Mouse (Mus musculus) Muller cell, postnatal 12 days (primary cell): ENCODE data around the gene H2-DMb1.

Experiments
- DNase-seq: peaks from one replicate; pipeline ENCODE4 v3.0.0-alpha.2; 2015; ENCODE audit errors: inconsistent ontology term

H2-DMb1 gene

DNA sequence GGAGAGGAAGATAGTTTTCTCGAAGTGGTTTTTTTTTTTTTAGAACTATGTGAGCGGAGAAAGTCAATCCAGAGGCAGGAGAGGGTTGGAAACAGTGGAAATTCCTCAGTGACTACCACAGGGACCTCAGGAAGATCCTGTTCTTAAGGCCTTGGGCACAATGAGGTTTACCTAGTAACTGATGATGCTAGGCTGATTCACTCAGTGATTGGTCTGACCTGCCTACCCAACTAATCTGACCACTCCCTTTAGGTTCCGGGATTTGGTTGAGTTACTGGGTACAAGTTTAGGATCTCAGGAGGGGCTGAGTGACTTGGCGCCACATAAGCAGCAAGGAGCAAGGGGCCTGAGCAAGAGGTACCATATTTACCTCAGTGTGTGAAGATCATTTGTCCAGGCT is at the start of gene H2-DMb1:
TSS of gene H2-DMb1 (plus strand) at position 150 of the 400 bp plus-strand sequence.
- DNase-seq, result peak; percentile 67

- DNase-seq, result no peak
These were observed 48.1 kb upstream of the H2-DMb1 start for GRCm38 (mm10) chr17:34104804-34105203.

- DNase-seq, result no peak
These were observed 46.3 kb upstream of the H2-DMb1 start for GRCm38 (mm10) chr17:34106555-34106954.

- DNase-seq, result no peak
These were observed 45.6 kb upstream of the H2-DMb1 start for GRCm38 (mm10) chr17:34107109-34107867.

GRCm38 (mm10) chr17:34108460-34108859 is 44.4 kb upstream of the H2-DMb1 start:
- no peak for DNase-seq

GRCm38 (mm10) chr17:34109038-34109805 is 43.6 kb upstream of the H2-DMb1 start:
- peak; percentile 17 for DNase-seq

GRCm38 (mm10) chr17:34109806-34110195 is 43.1 kb upstream of the H2-DMb1 start:
- peak; percentile 17 for DNase-seq

DNA sequence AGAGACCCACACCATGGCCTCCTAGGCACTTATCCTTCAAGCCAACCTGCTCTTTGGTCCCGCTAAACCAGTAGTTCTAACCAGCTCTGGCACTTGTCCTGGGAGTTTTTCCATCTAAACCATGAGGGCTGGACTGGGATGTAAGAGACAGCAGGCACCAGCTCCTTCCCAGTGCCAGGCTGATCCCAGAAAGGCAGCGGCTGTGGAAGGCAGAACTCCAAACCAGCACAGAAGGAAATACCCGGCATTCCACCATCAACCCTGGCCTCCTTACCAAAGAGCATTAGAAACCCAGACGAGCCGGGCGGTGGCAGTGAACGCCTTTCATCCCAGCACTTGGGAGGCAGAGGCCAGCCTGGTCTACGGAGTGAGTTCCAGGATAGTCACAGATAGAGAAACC is 42.6 kb upstream of the H2-DMb1 start:
- no peak for DNase-seq

DNA sequence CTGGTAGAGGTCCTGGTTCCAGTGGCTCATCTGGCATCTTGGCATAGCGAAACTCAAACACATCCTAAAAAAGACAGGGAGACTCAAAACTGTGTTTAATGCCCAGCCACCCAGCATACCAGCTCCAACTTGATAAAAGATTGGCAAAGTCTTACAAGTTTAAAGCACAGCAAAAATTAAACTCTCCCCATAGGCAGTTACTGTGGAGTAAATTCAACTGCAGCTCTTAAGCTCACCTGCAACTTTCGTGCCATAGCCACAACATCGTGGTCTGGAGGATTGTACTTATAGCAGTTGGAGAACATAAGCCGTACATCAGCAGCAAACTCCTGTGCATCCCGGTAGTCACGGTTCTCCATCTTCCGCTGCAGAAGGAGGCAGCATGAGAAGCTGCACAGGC is 38.8 kb upstream of the H2-DMb1 start:
- no peak for DNase-seq

- DNase-seq, result peak; percentile 14
These were observed 36.0 kb upstream of the H2-DMb1 start for GRCm38 (mm10) chr17:34116736-34117370.

DNA sequence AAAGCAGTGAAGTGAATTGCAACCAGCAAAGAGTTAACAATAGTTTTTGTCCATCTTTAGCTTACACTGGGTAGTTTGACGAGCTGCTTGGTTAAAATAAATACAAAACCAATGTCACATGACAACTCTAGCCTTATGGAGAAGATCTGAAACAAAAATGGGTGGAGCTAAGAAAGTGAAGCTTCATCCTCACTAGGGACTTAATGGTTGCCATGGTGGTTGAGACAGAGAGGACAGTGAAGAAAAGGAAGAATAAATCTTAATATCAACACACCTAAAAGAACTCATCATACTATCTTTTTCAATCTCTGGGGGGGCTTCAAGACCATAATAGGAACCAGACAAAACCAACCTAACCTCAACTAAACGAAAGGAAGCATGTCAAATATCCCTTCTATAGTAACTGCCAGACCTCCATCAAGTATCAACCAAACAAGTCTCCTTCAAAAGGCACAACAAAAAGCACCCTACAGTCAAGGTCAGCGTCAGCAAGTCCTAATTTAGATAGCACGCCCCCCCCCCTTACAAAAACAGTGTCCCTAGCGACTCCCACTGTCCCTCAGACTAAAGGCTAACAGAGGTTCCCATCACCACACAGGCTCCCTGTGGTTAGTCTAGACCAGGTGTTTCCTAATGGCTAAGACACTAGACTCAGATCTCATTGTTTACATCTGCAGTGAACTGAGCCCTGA is 35.3 kb upstream of the H2-DMb1 start:
- DNase-seq, result peak; percentile 63

DNA sequence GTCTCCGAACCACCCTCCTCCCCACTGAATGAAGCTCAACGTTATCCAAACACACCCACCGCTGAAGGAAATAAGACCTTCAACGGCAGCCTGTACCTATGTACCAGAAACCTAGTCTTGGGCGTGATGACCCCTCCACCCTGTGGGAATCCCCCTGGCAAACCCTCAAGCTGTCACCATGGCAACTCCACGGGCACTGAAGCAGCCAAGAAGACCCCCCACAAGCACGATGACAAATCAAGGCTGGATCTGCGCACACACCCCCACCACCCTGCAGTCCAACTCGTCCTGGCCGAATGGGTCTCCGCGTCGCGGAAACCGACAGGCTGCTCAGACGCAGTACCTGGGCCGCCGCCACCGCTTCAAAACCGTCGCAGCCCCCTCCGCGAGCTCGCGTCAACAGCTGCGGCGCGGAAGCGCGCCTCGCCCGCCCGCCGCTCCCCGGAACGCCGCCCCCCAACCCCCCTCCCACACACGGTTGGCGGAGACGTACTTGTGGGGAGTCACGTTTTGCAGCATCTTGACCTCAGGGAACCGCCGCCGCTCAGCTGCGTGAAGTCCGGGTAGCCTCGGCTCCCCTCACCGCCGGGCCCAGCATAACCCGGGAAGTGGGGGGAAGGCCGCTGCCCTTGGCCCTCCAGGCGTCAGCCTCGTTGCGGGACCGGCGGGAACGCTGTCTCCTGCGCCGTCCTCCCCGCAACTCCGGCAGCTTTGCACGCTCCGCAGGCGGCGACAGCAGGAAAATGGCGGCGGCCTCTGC is 34.6 kb upstream of the H2-DMb1 start:
- peak; percentile 61 for DNase-seq

DNA sequence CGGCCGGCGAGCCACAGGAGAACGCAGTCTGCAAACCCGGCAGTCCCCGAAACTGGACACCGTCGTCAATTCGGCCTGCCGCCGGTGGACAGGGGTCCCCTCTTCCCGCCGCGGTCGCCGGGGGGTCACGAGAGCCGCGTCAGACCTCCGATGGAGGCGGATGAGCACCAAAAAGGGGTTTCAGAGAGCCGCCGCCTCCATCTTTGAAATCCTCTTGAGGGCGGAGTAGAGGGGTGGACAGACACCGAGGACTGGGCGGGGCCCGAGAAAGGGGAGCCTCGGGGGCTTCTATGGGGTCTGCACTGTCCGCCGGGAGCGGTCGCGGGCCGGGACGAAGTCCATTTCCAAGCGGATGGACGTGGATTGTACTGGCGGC is 34.0 kb upstream of the H2-DMb1 start:
- DNase-seq, result no peak

DNA sequence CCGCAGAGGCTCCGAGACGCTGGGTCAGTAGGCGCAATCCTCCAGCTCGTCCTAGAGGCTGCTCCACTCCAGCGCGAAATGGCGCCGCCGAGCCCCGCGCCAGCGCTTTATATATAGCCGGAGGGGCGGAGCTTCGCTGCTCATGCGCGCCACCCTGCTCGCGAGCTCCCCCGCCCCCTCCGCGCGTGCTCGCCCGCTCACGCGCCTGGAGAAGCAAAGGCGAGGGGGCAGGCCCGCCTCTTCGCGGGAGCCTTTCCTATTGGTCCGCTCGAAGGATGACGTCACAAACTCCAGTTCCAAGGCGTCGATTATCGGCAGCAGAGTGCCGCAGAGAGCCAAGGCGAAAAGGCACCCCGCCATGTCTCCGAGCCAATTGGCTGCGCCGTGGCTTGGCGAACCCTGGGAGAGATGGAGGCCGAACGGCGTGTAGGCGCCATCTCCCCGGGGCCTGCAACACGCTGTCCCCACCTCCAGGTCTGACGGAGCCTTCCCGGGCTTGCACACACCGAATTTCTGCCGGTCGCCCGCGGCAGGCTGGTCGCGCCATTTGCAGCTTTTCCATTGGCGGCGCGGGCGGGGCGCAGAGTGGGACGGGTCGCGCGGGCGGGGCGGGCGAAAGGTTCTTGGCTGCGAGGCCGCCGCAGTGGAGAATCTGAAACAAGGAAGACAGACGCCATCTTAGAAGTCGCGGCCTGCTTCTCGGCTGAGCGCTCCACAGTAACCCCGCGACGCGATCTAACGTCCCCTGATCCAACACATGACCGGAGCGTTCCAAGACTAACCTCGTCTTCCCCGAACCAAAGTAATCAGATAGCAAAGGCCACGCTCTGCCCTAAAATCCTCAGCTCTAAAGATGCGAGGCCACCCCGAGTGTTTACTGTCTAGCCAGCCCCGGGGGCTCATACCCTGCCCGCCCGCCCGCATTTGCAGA is 33.4 kb upstream of the H2-DMb1 start, which contains the start of gene H2-DMa:
TSS of gene H2-DMa (plus strand) at position 293 of the 931 bp plus-strand sequence.
- peak; percentile 99 for DNase-seq

DNA sequence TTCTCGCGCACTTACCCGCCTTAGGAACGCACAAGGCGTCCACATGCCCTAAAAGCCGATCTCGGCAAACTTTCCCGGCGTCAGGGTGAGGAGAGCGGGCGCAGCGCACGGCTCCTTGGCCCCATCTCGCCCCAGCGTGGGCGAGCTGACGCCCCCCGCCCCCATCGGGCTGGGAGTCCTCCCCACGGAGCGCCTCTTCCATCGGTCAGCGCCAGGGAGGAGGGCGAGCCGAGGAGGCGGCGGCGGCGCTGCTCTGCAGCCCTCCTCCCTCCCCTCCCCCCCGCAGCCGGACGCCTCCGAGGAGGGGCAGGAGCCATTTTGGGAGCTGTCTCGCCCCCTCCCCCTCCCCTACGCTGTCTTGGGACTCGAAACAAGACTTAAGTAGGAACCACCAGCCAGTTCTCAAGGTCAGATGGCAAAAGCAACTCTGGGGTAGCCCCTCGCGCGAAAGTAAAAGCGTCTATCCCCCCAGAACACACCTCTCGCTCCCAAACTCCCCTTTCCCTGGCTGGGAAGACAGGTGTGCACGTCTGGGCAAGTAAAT is 32.6 kb upstream of the H2-DMb1 start:
- peak; percentile 96 for DNase-seq

GRCm38 (mm10) chr17:34120814-34121171 is 32.1 kb upstream of the H2-DMb1 start:
- DNase-seq, result no peak

DNA sequence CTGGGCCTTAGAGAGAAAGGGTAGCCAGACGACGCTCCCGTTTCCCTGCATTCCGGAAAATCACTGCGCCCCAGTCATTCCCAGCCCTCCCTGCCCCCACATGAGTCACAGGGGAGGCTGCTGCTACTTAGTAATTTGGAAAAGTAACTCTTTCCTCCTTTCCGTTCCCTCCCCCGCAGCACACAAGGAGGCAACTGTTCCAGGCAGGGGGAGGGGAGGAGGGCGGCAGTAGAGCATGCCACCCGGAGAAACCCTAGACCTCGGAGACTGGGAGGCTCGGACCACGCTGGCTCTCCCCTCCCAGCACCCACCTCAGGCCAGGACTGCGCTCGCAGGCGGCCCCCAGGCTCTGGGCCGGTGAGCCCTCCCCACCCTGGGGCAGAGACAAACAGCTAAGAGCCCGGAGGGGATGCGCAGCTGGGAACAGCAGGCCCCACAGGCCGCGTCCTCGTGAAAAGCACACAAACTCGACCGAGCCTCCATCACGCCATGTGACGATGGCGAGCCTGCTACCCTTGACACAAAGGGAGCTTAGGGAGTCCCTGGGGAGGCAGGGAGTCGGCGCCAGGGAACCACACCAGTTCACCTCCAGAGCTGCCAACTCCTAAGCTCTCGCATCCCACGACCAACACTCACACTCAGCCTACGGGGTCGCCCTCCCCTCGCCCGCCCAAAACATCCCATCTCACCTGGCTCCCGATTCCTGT is 31.5 kb upstream of the H2-DMb1 start:
- DNase-seq, result peak; percentile 100

DNA sequence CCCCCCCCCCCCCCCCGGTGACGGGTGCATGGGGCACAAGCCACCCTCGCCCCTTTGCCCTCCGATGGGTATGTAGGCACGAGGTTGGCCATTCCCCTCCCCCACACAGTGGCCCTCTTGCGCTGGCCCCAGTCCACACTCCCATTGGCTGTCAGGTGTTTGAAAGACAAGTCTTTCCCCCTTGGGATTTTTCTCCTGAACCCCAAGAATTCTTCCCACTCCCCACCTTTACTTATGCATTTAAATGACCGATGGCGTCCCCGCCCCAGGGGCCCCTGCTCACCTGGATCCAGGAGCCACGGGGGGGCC is 31.0 kb upstream of the H2-DMb1 start:
- DNase-seq, result peak; percentile 87
